Mouse (Mus musculus) myocyte (in vitro differentiated cells): ENCODE measurements around the gene Farp1. TPM values are rescaled to one million over a fixed set of nuclear protein-coding genes. Genes with fewer than 3 reads are reported as not detected.
"Not testable (repeated sequence)": the region's sequence is repeated elsewhere in the genome, so short reads cannot be mapped to it uniquely, and the experiment has no call there.

ENCODE experiments used
- H3K27me3 ChIP-seq: one replicate; pipeline ENCODE4 v1.6.1; 2011; ENCODE audit not compliant: control insufficient read depth, insufficient read depth, insufficient read length
- H3K36me3 ChIP-seq: one replicate; pipeline ENCODE4 v1.6.1; 2011; ENCODE audit not compliant: control insufficient read depth, insufficient read depth
- H3K4me2 ChIP-seq: one replicate; pipeline ENCODE4 v1.6.1; 2011; ENCODE audit warnings: low read depth, control low read depth
- H3K4me3 ChIP-seq: one replicate; pipeline ENCODE4 v1.5.1; 2011; ENCODE audit warnings: mild to moderate bottlenecking, control low read depth, moderate library complexity
- H3K79me2 ChIP-seq: one replicate; pipeline ENCODE4 v1.6.1; 2011; ENCODE audit not compliant: control insufficient read depth, insufficient read depth
- H3ac ChIP-seq: one replicate; pipeline ENCODE4 v1.6.1; 2011; ENCODE audit not compliant: control insufficient read depth, insufficient read length
- CEBPB ChIP-seq: IDR thresholded peaks from 2 replicates; pipeline ENCODE4 v1.6.1; 2011; ENCODE audit warnings: mild to moderate bottlenecking, moderate library complexity; ENCODE audit not compliant: poor library complexity, insufficient read depth, severe bottlenecking
- E2F4 ChIP-seq: IDR thresholded peaks from one replicate; pipeline ENCODE4 v1.6.1; 2011; ENCODE audit warnings: mild to moderate bottlenecking, control low read depth, moderate library complexity; ENCODE audit not compliant: insufficient read depth
- MAX ChIP-seq: IDR thresholded peaks from one replicate; pipeline ENCODE4 v1.6.1; 2011; ENCODE audit warnings: low read depth, mild to moderate bottlenecking, control low read depth
- MYOD1 ChIP-seq, 3 experiments: IDR thresholded peaks; one replicate each; pipeline ENCODE4 v1.6.1; 2011; ENCODE audit warnings: control low read depth in 2 of 3, low read depth in 2 of 3, mild to moderate bottlenecking in 2 of 3, moderate library complexity in 1 of 3; ENCODE audit not compliant: insufficient read length in 2 of 3, control insufficient read depth in 1 of 3
- MYOG ChIP-seq, 3 experiments: IDR thresholded peaks; one replicate each; pipeline ENCODE4 v1.6.1; 2011; ENCODE audit warnings: control low read depth in 2 of 3, low read depth in 2 of 3, mild to moderate bottlenecking in 2 of 3; ENCODE audit not compliant: insufficient read length in 2 of 3, control insufficient read depth in 1 of 3, insufficient read depth in 1 of 3
- POLR2A ChIP-seq: IDR thresholded peaks from one replicate; pipeline ENCODE4 v1.6.1; 2011; ENCODE audit warnings: low read depth, mild to moderate bottlenecking, control low read depth, moderate library complexity; ENCODE audit not compliant: insufficient read length
- POLR2AphosphoS2 ChIP-seq: IDR thresholded peaks from one replicate; pipeline ENCODE4 v1.6.1; 2011; ENCODE audit warnings: low read depth, control low read depth; ENCODE audit not compliant: insufficient read length
- REST ChIP-seq: IDR thresholded peaks from one replicate; pipeline ENCODE4 v1.6.1; 2011; ENCODE audit warnings: mild to moderate bottlenecking, control low read depth, moderate library complexity; ENCODE audit not compliant: insufficient read depth, insufficient read length
- SRF ChIP-seq: IDR thresholded peaks from one replicate; pipeline ENCODE4 v1.6.1; 2011; ENCODE audit warnings: low read depth; ENCODE audit not compliant: control insufficient read depth, insufficient read length
- TCF12 ChIP-seq: IDR thresholded peaks from one replicate; pipeline ENCODE4 v1.6.1; 2011; ENCODE audit warnings: mild to moderate bottlenecking, control low read depth; ENCODE audit not compliant: poor library complexity, insufficient read depth, severe bottlenecking
- TCF3 ChIP-seq: IDR thresholded peaks from one replicate; pipeline ENCODE4 v1.6.1; 2011; ENCODE audit warnings: low read depth, control low read depth; ENCODE audit not compliant: insufficient read length
- USF1 ChIP-seq: IDR thresholded peaks from one replicate; pipeline ENCODE4 v1.6.1; 2011; ENCODE audit warnings: low read depth, mild to moderate bottlenecking, control low read depth, moderate library complexity
- polyA plus RNA-seq: library from polyadenylated mRNA; unstranded; fragments of >200 nt; fragmentation: generic; extraction: Trizol; gene quantifications from one replicate; pipeline ENCODE4 v1.2.1, GENCODE M21; 2012; ENCODE audit warnings: missing spikeins

Gene Farp1
- polyA plus RNA-seq, 1 experiment: 29.7 TPM

DNA sequence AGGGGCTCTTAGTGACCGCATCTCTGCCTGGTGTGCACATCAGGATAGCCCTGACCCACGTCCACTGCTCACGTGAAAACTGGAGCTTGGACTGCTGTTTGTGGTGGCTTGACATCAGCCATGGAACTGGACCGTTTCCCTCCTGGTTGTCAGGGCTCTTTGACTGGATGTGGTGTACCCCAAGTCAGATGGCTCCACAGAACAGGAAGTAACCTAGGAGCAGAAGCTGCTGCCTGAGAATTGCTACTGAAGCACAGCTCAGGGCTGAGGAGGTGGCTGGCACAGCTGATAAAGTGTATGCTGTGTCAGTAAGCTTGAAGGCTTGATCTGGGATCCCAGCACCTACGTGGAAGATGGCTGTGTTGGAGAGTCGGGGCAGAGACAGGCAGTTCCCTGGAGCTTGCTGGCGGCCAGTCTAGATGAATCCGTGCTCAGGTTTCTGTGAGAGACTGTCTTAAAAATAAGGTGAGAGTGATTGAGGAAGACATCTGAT lies 151.4 kb downstream of the Farp1 start:
- no peaks in the 10 kb centered on the region for H3K36me3 ChIP-seq

DNA sequence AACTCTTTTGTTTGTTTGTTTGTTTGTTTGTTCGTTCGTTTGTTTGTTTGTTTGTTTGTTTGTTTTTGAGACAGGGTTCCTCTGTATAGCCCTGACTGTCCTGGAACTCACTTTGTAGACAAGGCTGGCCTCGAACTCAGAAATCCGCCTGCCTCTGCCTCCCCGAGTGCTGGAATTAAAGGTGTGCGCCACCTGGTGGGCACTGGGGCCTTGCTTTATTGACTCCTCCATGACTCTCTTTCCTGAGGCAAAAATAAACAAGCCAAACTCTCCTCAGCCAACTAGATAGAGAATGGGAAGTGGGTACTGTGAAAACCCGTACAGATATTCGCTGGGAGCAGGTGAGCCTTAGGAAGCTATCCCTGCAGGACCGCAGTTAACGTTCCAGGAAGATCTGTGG lies 154.8 kb downstream of the Farp1 start:
- H3K36me3 ChIP-seq, H3K79me2 ChIP-seq, H3K4me3 ChIP-seq, H3ac ChIP-seq, H3K27me3 ChIP-seq: not testable (repeated sequence)
- peak overlapping the region; percentile 44 for H3K4me2 ChIP-seq

More for the DNA sequence above, 151.4 kb downstream of the Farp1 start:
- no peaks in the 10 kb centered on the region for H3K27me3 ChIP-seq
- H3K79me2 ChIP-seq: no peaks in the 10 kb centered on the region
- TF ChIP-seq USF1 (no peak), POLR2A (no peak), SRF (no peak), TCF12 (no peak), CEBPB (no peak), TCF3 (no peak), MYOG (IDR thresholded peaks at IDR 0.05; ENCODE audit: control insufficient read depth in 1 of 3, insufficient read depth in 1 of 3, insufficient read length in 2 of 3, low read depth in 2 of 3) (no peak), MYOD1 (IDR thresholded peaks at IDR 0.05; ENCODE audit: control insufficient read depth in 1 of 3, insufficient read length in 2 of 3, low read depth in 2 of 3) (no peak), E2F4 (no peak)
- H3K4me2 ChIP-seq: no peak overlapping the region
- no peak overlapping the region for H3ac ChIP-seq
- no peak overlapping the region for H3K4me3 ChIP-seq

DNA sequence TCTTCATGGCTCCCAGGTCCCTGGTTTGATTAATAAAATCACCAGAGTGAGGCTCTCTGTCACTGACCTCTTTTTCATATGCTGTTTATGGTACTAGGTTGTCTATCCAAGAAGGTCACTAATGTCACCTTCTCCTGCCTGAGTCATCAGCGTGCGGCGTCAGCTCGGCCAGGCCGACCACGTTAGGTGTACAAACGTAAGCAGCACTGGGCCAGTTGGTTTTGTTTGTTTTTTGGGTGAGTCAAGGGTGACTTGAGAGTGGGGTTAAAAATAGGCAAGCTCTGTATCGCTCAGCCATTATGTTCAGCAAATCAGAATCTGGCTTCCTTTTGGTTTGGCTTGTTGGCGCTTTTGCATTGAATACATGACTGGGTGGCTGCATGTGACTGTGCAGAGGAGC lies 155.4 kb downstream of the Farp1 start:
- H3K79me2 ChIP-seq: no peaks in the 10 kb centered on the region
- peak overlapping the region; percentile 44 for H3K4me2 ChIP-seq
- H3K27me3 ChIP-seq: no peaks in the 10 kb centered on the region
- TF ChIP-seq MYOD1 (IDR thresholded peaks at IDR 0.05; ENCODE audit: control insufficient read depth in 1 of 3, insufficient read length in 2 of 3, low read depth in 2 of 3): no peak
- TF ChIP-seq REST: no peak
- TF ChIP-seq POLR2AphosphoS2: no peak
- TF ChIP-seq MAX: no peak
- no peak for TF ChIP-seq CEBPB
- TF ChIP-seq E2F4: no peak
- TF ChIP-seq SRF: no peak
- TF ChIP-seq POLR2A: no peak
- TF ChIP-seq USF1: no peak
- no peak for TF ChIP-seq TCF3
- TF ChIP-seq TCF12: no peak
- no peak overlapping the region for H3K4me3 ChIP-seq
- H3K36me3 ChIP-seq: no peaks in the 10 kb centered on the region
- no peak overlapping the region for H3ac ChIP-seq

- no peak overlapping the region for H3K4me2 ChIP-seq
- no peaks in the 10 kb centered on the region for H3K79me2 ChIP-seq
- H3ac ChIP-seq: no peak overlapping the region
- H3K36me3 ChIP-seq: no peaks in the 10 kb centered on the region
- TF ChIP-seq TCF12 (no peak), MYOD1 (IDR thresholded peaks at IDR 0.05; ENCODE audit: control insufficient read depth in 1 of 3, insufficient read length in 2 of 3, low read depth in 2 of 3) (no peak), MAX (no peak), USF1 (no peak), E2F4 (no peak), CEBPB (no peak), TCF3 (no peak), POLR2A (no peak), POLR2AphosphoS2 (no peak), REST (no peak), MYOG (IDR thresholded peaks at IDR 0.05; ENCODE audit: control insufficient read depth in 1 of 3, insufficient read depth in 1 of 3, insufficient read length in 2 of 3, low read depth in 2 of 3) (no peak), SRF (no peak)
- H3K4me3 ChIP-seq: no peak overlapping the region
- no peaks in the 10 kb centered on the region for H3K27me3 ChIP-seq
Measured at GRCm38 (mm10) chr14:121191739-121192138, 156.7 kb downstream of the Farp1 start.

GRCm38 (mm10) chr14:121192394-121192793 lies 157.4 kb downstream of the Farp1 start:
- Histone ChIP-seq H3K27me3 (no peaks in the 10 kb centered on the region), H3K4me2 (no peak overlapping the region), H3K36me3 (no peaks in the 10 kb centered on the region), H3K4me3 (no peak overlapping the region), H3ac (no peak overlapping the region), H3K79me2 (no peaks in the 10 kb centered on the region)
- no peak for TF ChIP-seq USF1
- TF ChIP-seq MYOG (IDR thresholded peaks at IDR 0.05; ENCODE audit: control insufficient read depth in 1 of 3, insufficient read depth in 1 of 3, insufficient read length in 2 of 3, low read depth in 2 of 3): no peak
- TF ChIP-seq E2F4: no peak
- no peak for TF ChIP-seq REST
- no peak for TF ChIP-seq POLR2A
- TF ChIP-seq MAX: no peak
- no peak for TF ChIP-seq POLR2AphosphoS2
- no peak for TF ChIP-seq TCF3
- TF ChIP-seq TCF12: no peak
- TF ChIP-seq MYOD1 (IDR thresholded peaks at IDR 0.05; ENCODE audit: control insufficient read depth in 1 of 3, insufficient read length in 2 of 3, low read depth in 2 of 3): no peak
- TF ChIP-seq CEBPB: no peak
- TF ChIP-seq SRF: no peak
